ENCODE assay signal across 27 mouse cellular contexts in the genomic region with DNA sequence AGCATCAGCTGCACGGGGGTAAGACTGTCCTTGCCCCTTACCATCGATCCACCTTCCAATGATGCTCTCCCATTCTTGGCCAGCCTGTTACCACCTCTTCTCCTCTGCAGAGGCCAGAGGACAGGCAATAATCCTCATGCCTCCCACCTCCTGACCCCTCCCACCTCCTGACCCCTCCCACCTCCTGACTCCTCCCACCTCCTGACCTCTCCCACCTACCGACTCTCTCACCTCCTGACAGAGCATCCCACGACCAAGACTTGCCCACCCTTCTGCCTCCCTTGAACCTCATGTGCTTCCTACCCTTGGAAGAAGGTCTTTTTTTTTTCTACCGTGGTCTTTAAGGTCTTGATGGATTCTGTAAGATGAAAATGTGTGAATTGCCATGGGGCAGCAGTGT.
"Had no signal": no experiment of that assay in that cellular context is flagged by ENCODE, and none has a peak within 500 bp of the region (broad histone marks: within the 10 kb centered on the region; RNA-seq: fewer than 3 reads in every experiment).

No protein-coding gene starts in this region.

- H3K36me3 ChIP-seq: kidney, embryonic 15.5 days; limb, embryonic 12.5 days; limb, embryonic 15.5 days; midbrain, embryonic 13.5 days; neural tube, embryonic 13.5 days had no signal

- H3K9ac ChIP-seq: kidney, embryonic 15.5 days; limb, embryonic 12.5 days; limb, embryonic 15.5 days; liver, embryonic 14.5 days; liver, postnatal 0 days; lung, embryonic 14.5 days; midbrain, embryonic 13.5 days; neural tube, embryonic 13.5 days; stomach, embryonic 15.5 days had no signal

- H3K9me3 ChIP-seq: kidney, embryonic 15.5 days; limb, embryonic 12.5 days; limb, embryonic 15.5 days; midbrain, embryonic 13.5 days; neural tube, embryonic 13.5 days; stomach, embryonic 15.5 days had no signal

- H3K4me3 ChIP-seq: kidney, embryonic 15.5 days; left cerebral cortex, adult 2 months; limb, embryonic 12.5 days; limb, embryonic 15.5 days; midbrain, embryonic 13.5 days; myocyte; neural tube, embryonic 13.5 days; stomach, embryonic 15.5 days had no signal

- H3K4me2 ChIP-seq: kidney, embryonic 15.5 days; limb, embryonic 12.5 days; limb, embryonic 15.5 days; liver, embryonic 11.5 days; lung, embryonic 14.5 days; midbrain, embryonic 13.5 days; neural tube, embryonic 13.5 days; stomach, embryonic 15.5 days had no signal

- DNase-seq: kidney, adult 11 months; kidney, adult 8-10 months; kidney, postnatal 10 days; kidney, postnatal 36 days; layer of hippocampus, postnatal 36 days; left cerebral cortex, postnatal 4 days; liver, postnatal 0 days; lung, embryonic 14.5 days; retina, postnatal 1 day; right cerebral cortex, postnatal 25 days; spleen, adult 18-20 months; thymus, adult 2 months; thymus, postnatal 14 days; thymus, postnatal 4 days had no signal

- ATAC-seq: liver, postnatal 0 days; lung, postnatal 0 days; midbrain, embryonic 13.5 days; midbrain, embryonic 16.5 days had no signal

- H3K4me1 ChIP-seq: kidney, embryonic 15.5 days; limb, embryonic 12.5 days; limb, embryonic 15.5 days; midbrain, embryonic 13.5 days; neural tube, embryonic 13.5 days; stomach, embryonic 15.5 days had no signal

- H3K27me3 ChIP-seq: kidney, embryonic 15.5 days; limb, embryonic 12.5 days; limb, embryonic 15.5 days; midbrain, embryonic 13.5 days; neural tube, embryonic 13.5 days; stomach, embryonic 15.5 days had no signal

- H3K27ac ChIP-seq: kidney, embryonic 15.5 days; left cerebral cortex, adult 2 months; limb, embryonic 12.5 days; limb, embryonic 15.5 days; liver, embryonic 14.5 days; macrophage; midbrain, embryonic 13.5 days; neural tube, embryonic 13.5 days; stomach, embryonic 15.5 days had no signal
